Mouse (Mus musculus) intestine, embryonic 15.5 days (tissue): ENCODE measurements at regions not wholly inside any gene's neighbourhood (a gene's known extent, or its start where the extent isn't known, plus 50 kb on each side); places are given as distances from the start of the nearest gene placed in this dataset.

Source experiments
- ATAC-seq: fragments of 200-750 bp; cut with Nextera tagmentation; 2 replicates; pipeline ENCODE4 v1.8.0; 2017; ENCODE audit warnings: moderate TSS enrichment, moderate library complexity
- H3K27ac ChIP-seq: fragments of 300-500 bp; sonication (generic); 2 replicates; pipeline ENCODE4 v1.5.1; 2015; ENCODE audit warnings: mild to moderate bottlenecking, inconsistent platforms
- H3K27me3 ChIP-seq: fragments of 300-500 bp; sonication (generic); replicated peaks from 2 replicates; pipeline ENCODE4 v1.6.1; 2015; ENCODE audit warnings: inconsistent platforms
- H3K36me3 ChIP-seq: fragments of 300-500 bp; sonication (generic); 2 replicates; pipeline ENCODE4 v1.6.1; 2015; ENCODE audit warnings: inconsistent platforms
- H3K4me1 ChIP-seq: fragments of 300-500 bp; sonication (generic); replicated peaks from 2 replicates; pipeline ENCODE4 v1.6.1; 2015; ENCODE audit warnings: inconsistent platforms
- H3K4me2 ChIP-seq: fragments of 300-500 bp; sonication (generic); replicated peaks from 2 replicates; pipeline ENCODE4 v1.6.1; 2015; ENCODE audit warnings: mild to moderate bottlenecking, inconsistent platforms
- H3K4me3 ChIP-seq: fragments of 300-500 bp; sonication (generic); replicated peaks from 2 replicates; pipeline ENCODE4 v1.5.1; 2015; ENCODE audit warnings: inconsistent platforms
- H3K9ac ChIP-seq: fragments of 300-500 bp; sonication (generic); 2 replicates; pipeline ENCODE4 v1.6.1; 2015; ENCODE audit warnings: inconsistent platforms
- H3K9me3 ChIP-seq: fragments of 300-500 bp; sonication (generic); 2 replicates; pipeline ENCODE4 v1.6.1; 2016; ENCODE audit warnings: inconsistent platforms
- WGBS: fragments of 180-500 bp; shearing (Covaris S2); methylation state at CpG from one replicate; pipeline ENCODE4 v1.1.7; 2015; 5-methylcytosine and 5-hydroxymethylcytosine counted together

DNA sequence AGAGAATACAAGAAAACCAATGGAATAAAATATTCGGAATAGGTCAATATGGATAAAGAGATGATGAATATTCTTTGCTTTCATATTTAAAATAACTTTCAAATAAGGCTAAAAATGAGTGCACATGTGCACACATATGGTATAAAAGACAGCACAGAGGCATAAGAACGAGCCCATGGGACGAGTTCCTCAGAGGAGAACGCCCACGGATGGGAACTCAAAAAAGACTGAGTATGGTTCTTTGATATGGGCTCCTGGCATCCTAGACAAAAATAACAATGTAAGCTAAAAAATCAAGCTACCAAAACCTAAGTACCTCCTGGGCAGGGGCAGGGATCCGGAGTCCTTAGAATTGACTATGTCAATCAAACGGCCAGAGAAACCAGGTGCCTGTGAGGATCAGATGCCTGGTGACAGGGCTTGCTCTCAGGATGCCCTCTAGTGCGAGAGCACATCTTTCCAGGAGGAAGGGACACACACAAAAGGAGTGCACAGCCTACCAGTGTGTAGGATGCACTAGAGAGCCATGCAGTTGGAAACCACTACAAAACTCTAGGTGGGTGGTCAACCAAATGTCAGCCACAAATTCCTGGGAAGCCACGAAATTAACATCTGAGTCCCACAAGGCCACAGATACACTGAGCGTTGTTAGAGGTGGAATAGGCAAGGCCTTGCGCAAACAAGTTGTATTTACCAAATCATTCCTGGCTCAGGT is 307.8 kb downstream of the Sox9 start:
- no peaks in the 10 kb centered on the region for H3K9me3 ChIP-seq
- peaks cover 29% of the 10 kb centered on the region for H3K4me1 ChIP-seq
- no peak overlapping the region for H3K27ac ChIP-seq
- no peaks in the 10 kb centered on the region for H3K27me3 ChIP-seq
- H3K4me3 ChIP-seq, result no peak overlapping the region
- no peak for ATAC-seq
- no peak overlapping the region for H3K9ac ChIP-seq
- H3K36me3 ChIP-seq, result no peaks in the 10 kb centered on the region
- WGBS, result 80% methylated on average over 11 of the region's 11 CpGs
- H3K4me2 ChIP-seq, result no peak overlapping the region

DNA sequence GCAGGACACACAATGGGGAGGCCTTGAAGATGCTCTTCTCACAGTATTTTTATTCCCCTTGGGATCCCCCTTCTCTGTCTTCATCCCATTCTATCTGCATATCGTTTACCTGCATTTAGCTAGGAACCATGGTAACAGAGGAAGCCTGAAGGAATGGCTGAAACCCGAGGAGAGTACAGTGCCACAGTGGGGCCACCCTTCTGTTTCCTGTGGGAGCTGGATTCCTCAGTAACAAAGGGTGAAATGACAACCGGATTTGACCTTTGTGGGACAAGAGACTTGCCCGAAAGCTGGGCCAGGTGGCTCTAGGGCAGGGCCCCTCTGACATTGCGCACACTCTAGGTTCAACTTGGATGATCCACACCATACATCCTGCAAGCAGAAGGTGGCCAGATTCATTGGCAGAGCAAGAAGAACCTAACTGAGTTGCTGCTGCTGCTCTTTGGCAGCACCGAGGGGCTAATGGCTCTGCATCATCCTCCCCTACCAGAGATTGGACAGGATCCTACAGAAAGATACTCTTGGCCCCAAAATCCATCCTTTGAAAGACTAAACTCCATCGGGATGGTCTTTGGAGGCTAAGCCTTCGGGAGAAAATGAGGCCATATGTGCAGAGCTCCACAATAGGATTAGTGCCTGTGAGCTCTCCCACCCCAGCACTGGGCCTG is 310.0 kb downstream of the Sox9 start:
- Histone ChIP-seq H3K27ac (no peak overlapping the region), H3K9ac (no peak overlapping the region), H3K27me3 (no peaks in the 10 kb centered on the region), H3K4me2 (no peak overlapping the region), H3K36me3 (no peaks in the 10 kb centered on the region), H3K4me1 (peaks cover 31% of the 10 kb centered on the region), H3K9me3 (no peaks in the 10 kb centered on the region), H3K4me3 (no peak overlapping the region)
- ATAC-seq, result no peak
- WGBS, result 78% methylated on average over 8 of the region's 8 CpGs

- no peaks in the 10 kb centered on the region for H3K36me3 ChIP-seq
- H3K27me3 ChIP-seq, result no peaks in the 10 kb centered on the region
- ATAC-seq, result peak; percentile 91
- H3K4me3 ChIP-seq, result no peak overlapping the region
- H3K9me3 ChIP-seq, result no peaks in the 10 kb centered on the region
- H3K27ac ChIP-seq, result peak overlapping the region; percentile 42
- H3K4me1 ChIP-seq, result peaks cover 25% of the 10 kb centered on the region
- peak overlapping the region; percentile 41 for H3K4me2 ChIP-seq
- no peak overlapping the region for H3K9ac ChIP-seq
- 57% methylated on average over 13 of the region's 13 CpGs for WGBS
Observed at GRCm38 (mm10) chr11:113093895-113094445, 311.9 kb downstream of the Sox9 start.

DNA sequence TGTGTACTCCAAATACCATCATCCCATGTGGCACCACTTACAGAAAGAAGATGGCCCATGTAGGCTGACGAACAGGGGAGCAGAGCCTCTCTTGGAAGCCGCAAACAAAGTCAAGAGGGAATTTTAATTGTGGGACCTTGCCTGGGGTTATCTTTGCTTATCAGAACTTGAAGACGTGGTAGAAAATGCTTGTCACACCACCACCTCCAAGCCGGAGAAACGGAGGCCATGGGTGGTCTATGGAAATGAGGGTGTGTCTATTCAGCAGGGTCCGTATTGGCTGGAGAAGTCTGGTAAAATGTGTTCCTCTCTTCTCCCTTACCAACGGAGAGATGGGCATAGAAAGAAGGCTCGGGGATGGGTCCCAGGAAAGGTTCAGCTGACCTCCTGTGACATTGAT is 313.6 kb downstream of the Sox9 start:
- Histone ChIP-seq H3K36me3 (no peaks in the 10 kb centered on the region), H3K9me3 (no peaks in the 10 kb centered on the region), H3K4me3 (no peak overlapping the region), H3K4me2 (peak overlapping the region; percentile 14; the same call in 1 of the 2 replicates), H3K27ac (no peak overlapping the region), H3K27me3 (no peaks in the 10 kb centered on the region), H3K9ac (no peak overlapping the region), H3K4me1 (peaks cover 25% of the 10 kb centered on the region)
- WGBS, result 55% methylated on average over 8 of the region's 8 CpGs
- no peak for ATAC-seq

- no peaks in the 10 kb centered on the region for H3K36me3 ChIP-seq
- H3K27ac ChIP-seq, result no peak overlapping the region
- WGBS, result 40% methylated on average over 8 of the region's 8 CpGs
- H3K9ac ChIP-seq, result no peak overlapping the region; the same call in 1 of the 2 replicates
- no peak for ATAC-seq
- peaks cover 30% of the 10 kb centered on the region for H3K4me1 ChIP-seq
- H3K9me3 ChIP-seq, result no peaks in the 10 kb centered on the region
- H3K4me3 ChIP-seq, result no peak overlapping the region
- peak overlapping the region; percentile 14; the same call in 1 of the 2 replicates for H3K4me2 ChIP-seq
- H3K27me3 ChIP-seq, result no peaks in the 10 kb centered on the region
Observed at GRCm38 (mm10) chr11:113096209-113096608, 314.2 kb downstream of the Sox9 start.

DNA sequence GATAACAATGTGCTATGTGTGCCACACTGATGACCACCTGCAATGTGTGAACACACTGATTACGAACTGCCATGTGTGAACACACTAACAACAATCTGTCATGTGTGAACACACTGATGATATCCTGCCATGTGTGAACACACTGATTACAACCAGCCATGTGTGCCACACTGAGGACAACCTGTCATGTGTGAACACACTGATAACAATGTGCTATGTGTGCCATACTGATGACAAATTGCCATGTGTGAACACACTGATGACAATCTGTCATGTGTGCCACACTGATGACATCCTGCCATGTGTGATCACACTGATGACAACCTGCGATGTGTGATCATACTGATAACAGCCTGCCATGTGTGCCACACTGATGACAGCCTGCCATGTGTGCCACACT is 316.3 kb downstream of the Sox9 start:
- no peak overlapping the region for H3K4me3 ChIP-seq
- H3K9me3 ChIP-seq, result no peaks in the 10 kb centered on the region
- no peak overlapping the region for H3K9ac ChIP-seq
- H3K4me2 ChIP-seq, result no peak overlapping the region
- 98% methylated on average over 2 of the region's 2 CpGs for WGBS
- no peaks in the 10 kb centered on the region for H3K36me3 ChIP-seq
- no peak for ATAC-seq
- H3K27me3 ChIP-seq, result no peaks in the 10 kb centered on the region
- peaks cover 31% of the 10 kb centered on the region for H3K4me1 ChIP-seq
- no peak overlapping the region for H3K27ac ChIP-seq

DNA sequence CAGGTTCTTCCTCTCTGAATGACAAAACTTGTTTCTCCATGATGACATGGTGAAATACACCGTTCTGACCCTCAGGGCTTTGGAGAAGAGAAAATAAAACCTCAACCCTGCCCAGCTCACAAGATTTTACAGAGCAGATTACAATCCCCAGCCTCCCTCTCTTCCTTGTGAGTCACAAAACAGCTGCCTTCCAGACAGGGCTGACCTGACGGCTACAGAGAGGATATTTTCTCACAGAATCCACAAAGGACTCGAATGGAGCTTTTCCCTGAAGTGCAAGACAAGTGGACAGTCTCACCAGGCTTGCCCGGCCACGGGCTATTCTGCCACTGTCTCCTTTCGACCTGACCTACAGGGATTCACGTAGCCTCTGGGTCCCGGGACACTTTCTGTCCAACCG is 318.8 kb downstream of the Sox9 start:
- Histone ChIP-seq H3K27ac (peak overlapping the region; percentile 70; the same call in 1 of the 2 replicates), H3K4me3 (no peak overlapping the region), H3K27me3 (no peaks in the 10 kb centered on the region), H3K9ac (no peak overlapping the region), H3K36me3 (no peaks in the 10 kb centered on the region), H3K4me2 (peak overlapping the region; percentile 44), H3K4me1 (peaks cover 28% of the 10 kb centered on the region), H3K9me3 (no peaks in the 10 kb centered on the region)
- WGBS, result 54% methylated on average over 9 of the region's 9 CpGs
- no peak for ATAC-seq

- H3K27me3 ChIP-seq, result no peaks in the 10 kb centered on the region
- no peak overlapping the region for H3K4me3 ChIP-seq
- peak; percentile 63 for ATAC-seq
- 42% methylated on average over 11 of the region's 11 CpGs for WGBS
- H3K9me3 ChIP-seq, result no peaks in the 10 kb centered on the region
- H3K4me2 ChIP-seq, result peak overlapping the region; percentile 44
- H3K36me3 ChIP-seq, result no peaks in the 10 kb centered on the region
- peak overlapping the region; percentile 70 for H3K27ac ChIP-seq
- H3K4me1 ChIP-seq, result peaks cover 23% of the 10 kb centered on the region
- no peak overlapping the region for H3K9ac ChIP-seq
Observed at GRCm38 (mm10) chr11:113101534-113101933, 319.5 kb downstream of the Sox9 start.

GRCm38 (mm10) chr11:113103161-113103845 is 321.3 kb downstream of the Sox9 start:
- WGBS, result 78% methylated on average over 12 of the region's 12 CpGs
- no peak overlapping the region for H3K4me2 ChIP-seq
- peak; percentile 59; the same call in 1 of the 2 replicates for ATAC-seq

DNA sequence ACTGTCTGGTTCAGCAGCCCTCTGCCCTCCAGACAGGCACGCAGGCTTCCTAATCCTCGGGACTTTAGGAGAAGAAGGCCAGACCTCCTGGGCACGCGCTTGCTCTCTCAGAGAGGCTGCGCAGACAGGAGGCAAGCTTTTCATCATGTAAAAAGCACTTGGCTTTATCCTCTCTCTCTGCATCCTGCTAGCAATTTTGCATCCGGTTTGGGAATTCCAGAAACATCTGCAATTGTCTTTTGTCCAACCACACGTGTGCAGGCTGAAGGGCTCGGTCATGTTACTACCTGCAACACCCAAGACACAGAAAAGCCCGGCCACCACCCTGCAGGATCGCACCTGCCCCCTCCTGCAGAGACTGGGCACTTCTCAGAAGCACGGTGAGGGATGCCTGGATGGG is 323.3 kb downstream of the Sox9 start:
- H3K4me2 ChIP-seq, result no peak overlapping the region
- H3K9me3 ChIP-seq, result no peaks in the 10 kb centered on the region
- H3K4me3 ChIP-seq, result no peak overlapping the region
- H3K27me3 ChIP-seq, result no peaks in the 10 kb centered on the region
- no peaks in the 10 kb centered on the region for H3K36me3 ChIP-seq
- no peak for ATAC-seq
- H3K27ac ChIP-seq, result no peak overlapping the region
- no peak overlapping the region for H3K9ac ChIP-seq
- WGBS, result 53% methylated on average over 11 of the region's 11 CpGs
- peaks cover 27% of the 10 kb centered on the region for H3K4me1 ChIP-seq

More at GRCm38 (mm10) chr11:113103161-113103845, 321.3 kb downstream of the Sox9 start:
- Histone ChIP-seq H3K4me1 (peaks cover 27% of the 10 kb centered on the region), H3K9ac (no peak overlapping the region), H3K36me3 (no peaks in the 10 kb centered on the region), H3K9me3 (no peaks in the 10 kb centered on the region), H3K27ac (no peak overlapping the region), H3K27me3 (no peaks in the 10 kb centered on the region), H3K4me3 (no peak overlapping the region)

GRCm38 (mm10) chr11:113107205-113107844 is 325.3 kb downstream of the Sox9 start:
- Histone ChIP-seq H3K27me3 (no peaks in the 10 kb centered on the region), H3K9ac (no peak overlapping the region), H3K4me2 (no peak overlapping the region), H3K36me3 (no peaks in the 10 kb centered on the region), H3K9me3 (no peaks in the 10 kb centered on the region), H3K4me3 (no peak overlapping the region), H3K27ac (no peak overlapping the region), H3K4me1 (peaks cover 22% of the 10 kb centered on the region)
- no peak for ATAC-seq
- 55% methylated on average over 16 of the region's 16 CpGs for WGBS
